Comparison of ENCODE assay signal across 9 mouse cellular contexts in the genomic region with DNA sequence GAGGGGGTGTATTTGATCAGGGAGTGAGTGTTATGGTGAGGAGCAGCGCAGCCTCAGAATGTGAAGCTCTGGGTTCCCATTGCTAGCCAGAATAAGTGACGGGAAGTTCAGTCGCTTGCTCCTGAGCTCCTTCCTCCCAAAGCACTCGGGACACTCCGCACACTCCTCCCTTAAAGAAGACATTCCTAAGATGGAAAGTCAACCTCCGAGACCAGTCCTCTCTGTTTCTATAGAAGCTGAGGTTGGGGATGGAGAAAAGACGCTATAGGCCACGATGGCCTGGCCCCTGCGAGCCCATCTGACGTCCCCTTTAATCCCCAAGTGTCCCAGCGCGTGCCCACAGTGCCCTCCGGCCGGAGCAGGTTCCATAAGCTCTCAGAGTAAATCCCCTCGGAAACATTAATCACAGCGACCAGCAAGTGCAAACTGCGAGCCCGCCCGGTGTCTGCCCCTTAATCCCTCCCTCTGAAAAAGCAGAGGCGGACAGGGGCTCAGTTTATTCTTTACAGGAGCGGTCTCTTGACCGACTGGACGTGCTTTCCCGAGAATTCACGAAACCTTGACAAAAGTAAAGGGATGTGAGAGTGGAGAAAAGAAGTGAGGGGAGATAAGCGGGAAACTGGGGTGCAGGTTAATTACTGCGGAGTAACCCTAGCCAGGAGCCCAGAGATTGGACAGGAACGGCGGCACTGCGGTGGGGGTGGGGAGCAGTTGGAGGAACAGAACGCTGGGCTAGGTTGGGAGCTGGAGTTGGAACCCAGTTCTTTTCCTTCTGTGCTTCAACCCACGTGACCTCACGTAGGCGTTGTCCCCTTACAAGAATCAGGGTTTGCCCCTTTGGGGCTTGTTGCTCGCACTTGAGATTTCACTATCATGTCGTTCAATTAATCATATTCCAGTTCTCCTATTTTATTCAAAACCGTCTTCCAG. TPM values are rescaled to one million over a fixed set of nuclear protein-coding genes. Genes with fewer than 3 reads are reported as not detected.
DNase-seq lines count a peak whose midpoint lies in the region; ATAC-seq and TF ChIP-seq lines count a peak whose summit lies in the region.
"Had no signal": no experiment of that assay in that cellular context is flagged by ENCODE, and none has a peak within 500 bp of the region (broad histone marks: within the 10 kb centered on the region; RNA-seq: fewer than 3 reads in every experiment).

No protein-coding gene starts in this region.

- no peak for TF ChIP-seq CTCF in CH12.LX (conservative IDR thresholded peaks at IDR 0.05 in 1 of 2, IDR thresholded peaks at IDR 0.05 in 1 of 2; ENCODE audit: low read depth in 2 of 2, low read length in 2 of 2)

- TF ChIP-seq POLR2A in CH12.LX (IDR thresholded peaks at IDR 0.05; ENCODE audit: low read depth, low read length) = no peak

- H3K79me2 ChIP-seq in CH12.LX (replicated peaks; ENCODE audit: control insufficient read depth, extremely low read depth, insufficient read depth, poor library complexity, severe bottlenecking) = no peaks in the 10 kb centered on the region

- ATAC-seq in megakaryocyte-erythroid progenitor cell, adult 5-6 weeks (replicated peaks; ENCODE audit: low FRiP score, low TSS enrichment, poor library complexity, severe bottlenecking) = no peak

- dilution Hi-C loops in CH12.LX (cut with MboI; ENCODE audit: extremely low pct_ligation_motif_present, extremely low pct_unique_long_range_greater_than_20kb, low sequenced_read_pairs) = no loop called here

- no peak for TF ChIP-seq EP300 in CH12.LX (IDR thresholded peaks at IDR 0.05; ENCODE audit: low read length)

- no peaks in the 10 kb centered on the region for H3K36me3 ChIP-seq in CH12.LX (replicated peaks in 1 of 2; ENCODE audit: control insufficient read depth in 1 of 2, insufficient read depth in 1 of 2, low read length in 1 of 2)
- H3K36me3 ChIP-seq in forebrain, embryonic 10.5 days (replicated peaks) = no peaks in the 10 kb centered on the region
- no peaks in the 10 kb centered on the region for H3K36me3 ChIP-seq in limb, embryonic 10.5 days

- H3K4me1 ChIP-seq in CH12.LX (ENCODE audit: control insufficient read depth in 1 of 2, insufficient read depth in 2 of 2) = no peaks in the 10 kb centered on the region
- H3K4me1 ChIP-seq in forebrain, embryonic 10.5 days = peaks cover 71% of the 10 kb centered on the region
- H3K4me1 ChIP-seq in limb, embryonic 10.5 days = peaks cover 55% of the 10 kb centered on the region

- H3K27ac ChIP-seq in CH12.LX (ENCODE audit: insufficient read depth, low read depth) = no peak overlapping the region
- no peak overlapping the region for H3K27ac ChIP-seq in forebrain, embryonic 10.5 days
- no peak overlapping the region for H3K27ac ChIP-seq in limb, embryonic 10.5 days

- H3K4me3 ChIP-seq in CH12.LX (replicated peaks in 1 of 3; ENCODE audit: low read depth in 2 of 3, low read length in 2 of 3, poor library complexity in 1 of 3) = no peak overlapping the region
- peak overlapping the region; percentile 60 for H3K4me3 ChIP-seq in forebrain, embryonic 10.5 days
- H3K4me3 ChIP-seq in limb, embryonic 10.5 days = peak overlapping the region; percentile 60

- no peaks in the 10 kb centered on the region for H3K9me3 ChIP-seq in CH12.LX (replicated peaks; ENCODE audit: low read length)
- no peaks in the 10 kb centered on the region for H3K9me3 ChIP-seq in forebrain, embryonic 10.5 days
- H3K9me3 ChIP-seq in limb, embryonic 10.5 days (replicated peaks) = no peaks in the 10 kb centered on the region

- peak overlapping the region; percentile 63; the same call in 1 of the 2 replicates for H3K4me2 ChIP-seq in CH12.LX (ENCODE audit: insufficient read depth, low read depth, poor library complexity, severe bottlenecking)

- H3K27me3 ChIP-seq in CH12.LX (replicated peaks) = no peaks in the 10 kb centered on the region
- H3K27me3 ChIP-seq in forebrain, embryonic 10.5 days (ENCODE audit: poor library complexity, severe bottlenecking) = peaks cover 96% of the 10 kb centered on the region
- H3K27me3 ChIP-seq in limb, embryonic 10.5 days (ENCODE audit: low read depth, poor library complexity, severe bottlenecking) = peaks cover 94% of the 10 kb centered on the region

- 0 out of 2 replicates have a peak overlapping the region, but pooled peaks have one; percentile 27 for H3K9ac ChIP-seq in CH12.LX (ENCODE audit: insufficient read depth, low read depth)

- in situ Hi-C loops in CH12.LX (cut with MboI; ENCODE audit: low pct_ligation_motif_present, low pct_unique_long_range_greater_than_20kb, low sequenced_read_pairs) = no loop called here

- under 1% methylated on average over 37 of the region's 37 CpGs for WGBS in forebrain, embryonic 10.5 days
- under 1% methylated on average over 37 of the region's 37 CpGs for WGBS in limb, embryonic 10.5 days

- DNase-seq in cerebellum, postnatal 14 days = peak; percentile 67 to 77
- no peak for DNase-seq in cerebellum, adult 11 months
- no peak for DNase-seq in CH12.LX (ENCODE audit: extremely low read depth)
- DNase-seq in forebrain, embryonic 10.5 days (ENCODE audit: extremely low spot score, low spot score) = peak; percentile 56
- DNase-seq in limb, embryonic 10.5 days (ENCODE audit: low spot score) = peak; percentile 57
- peak; percentile 83 for DNase-seq in retina, postnatal 1 day
- no peak for DNase-seq in spleen, postnatal 10 days (ENCODE audit: low spot score in 2 of 2)

- TF ChIP-seq RAD21 in CH12.LX (IDR thresholded peaks at IDR 0.05; ENCODE audit: low read depth, low read length) = no peak

TF ChIP-seq in CH12.LX, 34 proteins besides CTCF, POLR2A, EP300 and RAD21:
- TF ChIP-seq BHLHE40 (IDR thresholded peaks at IDR 0.05; ENCODE audit: low read depth, low read length) (no peak), MEF2A (IDR thresholded peaks at IDR 0.05; ENCODE audit: borderline replicate concordance, low read depth, low read length) (no peak), ZC3H11A (IDR thresholded peaks at IDR 0.05; ENCODE audit: low read depth, low read length) (no peak), USF1 (IDR thresholded peaks at IDR 0.05; ENCODE audit: low read depth, low read length) (no peak), MAZ (IDR thresholded peaks at IDR 0.05; ENCODE audit: low read depth, low read length) (no peak), CHD2 (IDR thresholded peaks at IDR 0.05; ENCODE audit: low read length) (no peak)

RNA-seq across cellular contexts. Expression of gene Prdm8, which starts 1.6 kb away (rescaled TPM):
- 0.04 TPM in 2 replicates for total RNA-seq in CH12.LX (2012; rRNA removed)
- total RNA-seq in CH12.LX (2014; rRNA removed) = 0.08 and 0.09 TPM in 2 replicates
- 0.06 and 0.18 TPM in 2 replicates for polyA plus RNA-seq in CH12.LX (2012; ENCODE audit: insufficient read length, low read depth)
- 0.05 TPM in 2 replicates for polyA plus RNA-seq in forebrain, embryonic 10.5 days (2016; fragmentation: Nextera tagmentation; extraction: Ambion mirVana)
- polyA plus RNA-seq in limb, embryonic 10.5 days (2016; fragmentation: Nextera tagmentation; extraction: Ambion mirVana) = 0.08 TPM in 1 of 2 replicates, not detected in the other
- total RNA-seq in megakaryocyte-erythroid progenitor cell, adult 5-6 weeks (2014; fragmentation: Nextera tagmentation) = not detected in 2 replicates
- total RNA-seq in megakaryocyte-erythroid progenitor cell, adult 5-6 weeks (2017) = not detected in 2 replicates
- total RNA-seq: neutrophil, adult 5-6 weeks had no signal

Comparison
In these comparisons a context has a peak if more than half of its experiments do, and no peak if none do; other contexts are left out.
1. DNase-seq: peak in cerebellum, postnatal 14 days (2 of 2), forebrain, embryonic 10.5 days (single experiment), limb, embryonic 10.5 days (single experiment) and retina, postnatal 1 day (single experiment); none in cerebellum, adult 11 months (single experiment), CH12.LX (single experiment) and spleen, postnatal 10 days (0 of 2).
2. H3K4me3 ChIP-seq: peak in forebrain, embryonic 10.5 days (single experiment) and limb, embryonic 10.5 days (single experiment); none in CH12.LX (0 of 3).